Mouse (Mus musculus) bone marrow, adult 2 months (tissue): ENCODE measurements around the gene Abcd4.

Source experiments
- CTCF ChIP-seq: fragments of 200-500 bp; IDR thresholded peaks from 2 replicates; pipeline ENCODE4 v1.5.1; 2011; ENCODE audit warnings: low read length, control low read depth; ENCODE audit not compliant: control insufficient read depth, insufficient read depth
- POLR2A ChIP-seq: fragments of 200-500 bp; IDR thresholded peaks from 2 replicates; pipeline ENCODE4 v1.6.1; 2011; ENCODE audit warnings: low read depth, mild to moderate bottlenecking, control low read depth, low read length, borderline replicate concordance; ENCODE audit not compliant: control insufficient read depth

DNA sequence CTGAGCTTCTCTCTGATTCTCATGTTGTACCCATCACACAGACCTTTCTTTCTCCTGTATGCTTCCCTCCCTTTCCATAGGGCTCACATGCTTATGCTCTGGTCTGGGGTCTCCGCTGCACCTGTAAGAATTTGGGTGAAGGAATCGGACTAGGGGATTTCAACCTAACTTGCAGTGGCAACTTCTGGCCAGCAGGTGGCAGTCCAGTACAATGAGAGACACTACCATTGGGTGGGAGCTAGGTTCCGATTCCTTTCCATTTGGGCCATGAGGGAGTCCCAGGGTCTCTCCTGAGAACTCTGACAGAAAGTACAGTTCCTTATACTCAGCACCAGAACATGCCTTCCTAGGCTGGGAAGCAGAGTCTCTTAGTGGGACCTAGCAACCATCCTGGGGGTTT lies 36.7 kb upstream of the Abcd4 start:
- TF ChIP-seq CTCF (peak; percentile 94), POLR2A (no peak)
